Mouse (Mus musculus): ENCODE measurements at regions not wholly inside any gene's neighbourhood (a gene's known extent, or its start where the extent isn't known, plus 50 kb on each side); places are given as distances from the start of the nearest gene placed in this dataset.

DNA sequence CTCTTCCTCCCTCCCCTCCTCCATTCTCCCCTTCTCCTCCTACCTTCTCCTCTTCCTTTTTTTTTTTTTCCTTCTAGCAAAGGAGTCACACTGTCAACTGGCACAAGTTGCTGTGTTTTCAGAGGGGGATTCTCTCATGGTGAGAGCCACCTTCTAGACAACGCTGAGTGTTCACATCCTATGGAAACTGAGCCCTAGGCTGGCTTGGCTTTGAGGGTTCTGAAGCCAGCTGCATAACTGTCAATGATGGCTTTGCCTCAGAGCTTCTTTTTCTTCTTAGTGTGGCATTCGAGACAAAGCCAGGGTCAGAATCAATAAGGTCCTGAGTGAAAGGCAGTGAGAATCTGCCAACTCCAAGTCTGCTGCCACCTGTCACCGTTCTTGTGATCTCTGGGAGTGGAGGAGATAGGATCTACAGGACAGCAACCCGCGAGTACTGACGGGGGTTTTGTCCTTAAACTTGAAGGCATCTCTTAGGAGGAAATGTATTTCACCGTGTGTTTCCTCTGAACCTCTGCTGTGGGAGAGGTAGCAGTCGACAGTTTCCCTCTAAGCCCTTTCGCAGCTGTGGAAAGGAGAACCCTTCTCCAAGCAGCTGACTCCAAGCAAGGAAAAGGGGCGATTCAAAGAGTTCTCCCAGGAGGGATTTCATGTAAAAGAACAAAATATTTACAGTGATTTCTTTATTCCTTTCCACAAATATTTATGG is 269.2 kb downstream of the Hivep2 start:
- TF ChIP-seq CTCF (IDR thresholded peaks at IDR 0.05; ENCODE audit: control insufficient read depth, insufficient read depth, low read length) (no peak), POLR2A (IDR thresholded peaks at IDR 0.05; ENCODE audit: borderline replicate concordance, control insufficient read depth, low read depth, low read length) (no peak)
